Mouse (Mus musculus) adrenal gland (tissue): ENCODE results near the gene Rapgef2.
"Not testable (repeated sequence)": the region's sequence is repeated elsewhere in the genome, so short reads cannot be mapped to it uniquely, and the experiment has no call there.

Source experiments
- intact Hi-C: fragments of 180-260 bp; cut with DNase I; formaldehyde crosslinking; loops from one replicate; pipeline ENCODE4 v1.15.1; 2025

Rapgef2 gene

GRCm38 (mm10) chr3:79061426-79061825, 224.9 kb downstream of the Rapgef2 start:
- intact Hi-C loops, result no loop called here

GRCm38 (mm10) chr3:79058491-79058890, 227.8 kb downstream of the Rapgef2 start:
- intact Hi-C loops, result not testable (repeated sequence)

GRCm38 (mm10) chr3:79045251-79045650, 241.1 kb downstream of the Rapgef2 start:
- intact Hi-C loops, result no loop called here

GRCm38 (mm10) chr3:79042973-79043372, 243.3 kb downstream of the Rapgef2 start:
- intact Hi-C loops, result no loop called here

- intact Hi-C loops, result no loop called here
Observed at GRCm38 (mm10) chr3:79039666-79040450, 246.5 kb downstream of the Rapgef2 start.

GRCm38 (mm10) chr3:79039008-79039407, 247.3 kb downstream of the Rapgef2 start:
- intact Hi-C loops, result no loop called here

GRCm38 (mm10) chr3:79034457-79034856, 251.9 kb downstream of the Rapgef2 start:
- intact Hi-C loops, result no loop called here

GRCm38 (mm10) chr3:79030855-79031254, 255.5 kb downstream of the Rapgef2 start:
- intact Hi-C loops, result no loop called here

- intact Hi-C loops, result no loop called here
Observed at GRCm38 (mm10) chr3:79028153-79028878, 258.0 kb downstream of the Rapgef2 start.

GRCm38 (mm10) chr3:79025983-79026382, 260.3 kb downstream of the Rapgef2 start:
- intact Hi-C loops, result no loop called here

GRCm38 (mm10) chr3:79023735-79024328, 262.5 kb downstream of the Rapgef2 start:
- intact Hi-C loops, result no loop called here

GRCm38 (mm10) chr3:79022690-79023089, 263.6 kb downstream of the Rapgef2 start:
- intact Hi-C loops, result no loop called here

GRCm38 (mm10) chr3:79017440-79017839, 268.9 kb downstream of the Rapgef2 start:
- intact Hi-C loops, result no loop called here

- intact Hi-C loops, result no loop called here
Observed at GRCm38 (mm10) chr3:79016830-79017229, 269.5 kb downstream of the Rapgef2 start.

- intact Hi-C loops, result no loop called here
Observed at GRCm38 (mm10) chr3:79015621-79016474, 270.5 kb downstream of the Rapgef2 start.
